Mouse (Mus musculus) layer of hippocampus, postnatal 10 days (tissue): ENCODE results near the gene Teddm2. TPM values are rescaled to one million over a fixed set of nuclear protein-coding genes. Genes with fewer than 3 reads are reported as not detected.
"Not testable (repeated sequence)": the region's sequence is repeated elsewhere in the genome, so short reads cannot be mapped to it uniquely, and the experiment has no call there.

Experiments used
- DNase-seq, 2 experiments: peaks; one replicate each; pipeline ENCODE4 v3.0.0; 2021; ENCODE audit warnings: low spot score in 2 of 2
- total RNA-seq, 2 experiments: library from RNA; stranded (reverse); gene quantifications; 2 replicates each; pipeline ENCODE4 v1.2.3; 2021

The Teddm2 gene
- total RNA-seq, 2 experiments from 2014 or later = 1.7 to 2.7 TPM

- no peak for DNase-seq
Observed at GRCm38 (mm10) chr1:153905884-153906283, 5.9 kb upstream of the Teddm2 start.

- DNase-seq = no peak
Observed at GRCm38 (mm10) chr1:153904236-153904635, 4.2 kb upstream of the Teddm2 start.

GRCm38 (mm10) chr1:153903006-153903405 lies 3.0 kb upstream of the Teddm2 start:
- DNase-seq = no peak

- peak in 1 of 2 experiments; percentile 39 for DNase-seq
Observed at GRCm38 (mm10) chr1:153900860-153901730, 1.1 kb upstream of the Teddm2 start.

- DNase-seq = peak in 1 of 2 experiments; percentile 50
Observed at GRCm38 (mm10) chr1:153900381-153900780, 353 bp upstream of the Teddm2 start.

- DNase-seq = no peak
Observed at GRCm38 (mm10) chr1:153898989-153899730, 868 bp downstream of the Teddm2 start.

GRCm38 (mm10) chr1:153897196-153897595 lies 2.8 kb downstream of the Teddm2 start:
- no peak for DNase-seq

- DNase-seq = peak; percentile 82
Observed at GRCm38 (mm10) chr1:153894979-153895378, 5.0 kb downstream of the Teddm2 start.

GRCm38 (mm10) chr1:153894201-153894893 lies 5.7 kb downstream of the Teddm2 start:
- DNase-seq = no peak

- no peak for DNase-seq
Observed at GRCm38 (mm10) chr1:153893746-153894145, 6.3 kb downstream of the Teddm2 start.

GRCm38 (mm10) chr1:153891442-153891841 lies 8.6 kb downstream of the Teddm2 start, which contains the start of gene Teddm1a:
Gene Teddm1a, plus strand, starts transcription at chr1:153891742.
- DNase-seq = no peak

- no peak for DNase-seq
Observed at GRCm38 (mm10) chr1:153890121-153890520, 9.9 kb downstream of the Teddm2 start.

- no peak for DNase-seq
Observed at GRCm38 (mm10) chr1:153886024-153886633, 13.9 kb downstream of the Teddm2 start.

- DNase-seq = not testable (repeated sequence)
Observed at GRCm38 (mm10) chr1:153880391-153880790, 19.6 kb downstream of the Teddm2 start.

GRCm38 (mm10) chr1:153874045-153874444 lies 26.0 kb downstream of the Teddm2 start, which contains the start of gene Teddm1b:
Gene Teddm1b, plus strand, starts transcription at chr1:153874345.
- DNase-seq = no peak

- no peak for DNase-seq
Observed at GRCm38 (mm10) chr1:153855946-153856345, 44.1 kb downstream of the Teddm2 start.

- DNase-seq = not testable (repeated sequence)
Observed at GRCm38 (mm10) chr1:153852696-153853095, 47.3 kb downstream of the Teddm2 start.

GRCm38 (mm10) chr1:153846867-153847266 lies 53.2 kb downstream of the Teddm2 start:
- DNase-seq = peak; percentile 12 to 18

- DNase-seq = no peak
Observed at GRCm38 (mm10) chr1:153846420-153846819, 53.6 kb downstream of the Teddm2 start.

GRCm38 (mm10) chr1:153844042-153844441 lies 56.0 kb downstream of the Teddm2 start, which contains the start of gene Rgsl1:
Gene Rgsl1, minus strand, starts transcription at chr1:153844142.
- no peak for DNase-seq
